Mouse (Mus musculus) adrenal gland, postnatal 4 days (tissue): ENCODE measurements around the gene Ubxn11. TPM values are rescaled to one million over a fixed set of nuclear protein-coding genes. Genes with fewer than 3 reads are reported as not detected.
A peak's percentile ranks its signal among the peaks of the same experiment; 100 is the strongest.

Experiments
- DNase-seq, 2 experiments: peaks; one replicate each; pipeline ENCODE4 v3.0.0; 2021 to 2022; ENCODE audit warnings: low spot score in 2 of 2, mixed read lengths in 2 of 2
- total RNA-seq, 2 experiments: library from RNA; stranded (reverse); gene quantifications; 2 replicates each; pipeline ENCODE4 v1.2.3; 2021

Ubxn11 gene
- total RNA-seq, 2 experiments from 2014 or later: 9.4 to 13.4 TPM

DNA sequence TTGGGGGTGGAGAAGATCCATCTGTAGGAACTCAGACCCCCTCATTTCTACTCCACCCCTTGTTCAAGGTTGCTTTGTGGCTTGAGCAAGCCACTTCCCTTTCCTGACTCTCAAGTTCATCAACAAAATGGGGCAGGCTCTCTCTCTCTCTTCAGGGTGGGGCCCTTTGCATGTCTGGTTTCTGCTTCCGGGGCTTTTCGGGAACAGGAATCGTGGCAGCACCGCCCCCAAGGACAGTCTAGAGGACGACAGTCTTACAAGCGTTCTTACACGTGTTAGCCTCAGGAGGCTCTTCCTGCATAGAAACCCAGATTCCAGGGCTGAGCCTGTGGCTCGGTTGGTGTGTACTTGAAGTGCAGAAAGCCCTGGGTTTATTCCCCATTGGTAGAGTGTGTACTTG is 14.6 kb downstream of the Ubxn11 start:
- no peak for DNase-seq

- no peak for DNase-seq
Observed at GRCm38 (mm10) chr4:134118126-134118800, 15.9 kb downstream of the Ubxn11 start.

DNA sequence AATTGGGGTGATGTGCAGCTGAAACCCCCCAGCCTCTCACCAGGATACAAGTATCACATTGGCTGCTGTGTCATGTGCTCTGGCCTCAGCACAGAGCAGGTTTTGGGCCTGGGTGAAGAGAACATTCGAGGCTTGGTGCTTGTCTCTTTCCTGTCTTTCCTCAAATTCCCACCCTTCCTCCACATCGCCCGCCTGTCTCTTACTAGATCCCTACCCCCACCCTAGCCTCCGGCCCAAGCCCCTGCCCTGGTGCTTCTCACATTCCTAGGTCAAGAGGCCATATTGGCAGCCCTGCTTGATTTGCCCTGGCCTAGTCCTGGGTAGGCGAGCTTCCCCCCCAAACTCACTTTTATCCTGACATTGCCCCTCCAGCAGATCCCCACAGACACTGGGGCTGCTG is 16.7 kb downstream of the Ubxn11 start:
- DNase-seq: no peak

DNA sequence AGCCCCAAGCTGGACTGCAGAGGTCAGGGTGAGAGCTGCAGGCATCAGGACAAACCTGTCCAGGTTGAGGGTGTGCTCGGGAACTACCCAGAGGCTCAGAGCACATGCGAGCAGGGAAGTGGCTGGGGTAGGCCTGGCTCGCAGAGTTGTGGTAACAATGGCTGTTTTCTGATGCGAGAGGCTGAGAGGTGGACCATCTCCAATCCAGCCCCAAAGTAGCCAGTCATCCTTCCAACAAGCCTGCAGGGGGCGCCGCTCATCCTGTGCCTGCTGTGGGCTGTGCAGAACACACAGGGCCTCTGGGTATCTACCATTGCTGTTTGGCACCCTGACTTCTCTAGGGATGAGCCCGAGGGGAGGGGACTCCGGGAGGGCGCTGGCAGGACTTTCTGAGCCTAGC is 17.3 kb downstream of the Ubxn11 start:
- no peak for DNase-seq

DNA sequence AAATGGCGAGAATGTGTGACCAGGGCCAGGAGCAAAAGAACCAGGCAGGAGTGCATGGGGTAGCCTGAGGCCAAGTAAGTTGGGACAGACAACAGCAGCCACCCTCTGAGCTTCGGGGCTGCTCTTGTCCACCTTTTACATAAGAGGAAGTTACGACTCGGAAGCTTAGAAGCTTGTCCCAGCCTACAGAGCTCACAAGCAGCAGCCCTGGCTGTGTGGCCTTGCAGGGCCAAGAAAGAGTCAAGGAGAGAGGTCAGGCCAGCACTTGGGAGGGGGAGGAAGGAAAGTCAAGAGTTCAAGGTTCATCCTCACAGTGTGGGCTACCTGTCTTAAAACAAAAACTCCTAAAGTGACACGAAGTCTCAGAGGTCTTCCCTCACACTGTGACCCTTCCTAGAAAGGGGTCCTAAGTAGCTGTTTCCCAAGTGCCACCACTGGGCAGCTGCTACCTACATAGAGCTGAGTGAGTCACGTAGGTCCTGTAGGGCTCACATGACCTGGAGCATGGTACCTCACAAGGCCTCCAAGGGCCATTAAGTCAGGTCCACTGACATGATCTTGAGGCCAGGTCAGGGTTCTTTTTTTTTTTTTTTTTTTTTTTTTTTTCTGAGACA is 17.9 kb downstream of the Ubxn11 start:
- no peak for DNase-seq

GRCm38 (mm10) chr4:134120916-134121315 is 18.5 kb downstream of the Ubxn11 start:
- no peak for DNase-seq

GRCm38 (mm10) chr4:134121571-134121970 is 19.2 kb downstream of the Ubxn11 start:
- DNase-seq: no peak

GRCm38 (mm10) chr4:134122281-134122680 is 19.9 kb downstream of the Ubxn11 start:
- no peak for DNase-seq

DNA sequence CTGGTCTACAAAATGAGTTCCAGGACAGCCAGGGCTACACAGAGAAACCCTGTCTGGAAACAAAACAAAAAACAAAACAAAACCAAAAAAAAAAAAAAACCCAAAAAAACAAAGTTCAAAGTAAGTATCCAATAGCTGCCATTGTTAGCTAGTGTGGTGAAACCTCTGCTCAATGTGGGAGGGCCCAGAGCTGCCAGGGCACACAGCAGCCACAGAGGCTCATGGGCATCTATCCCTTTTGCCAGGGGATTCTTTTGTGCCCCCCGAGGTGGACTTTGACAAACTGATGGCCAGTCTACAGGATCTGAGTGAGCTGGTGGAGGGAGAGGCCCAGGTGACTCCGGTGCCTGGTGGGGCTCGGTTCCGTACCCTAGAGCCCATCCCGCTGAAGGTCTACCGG is 20.8 kb downstream of the Ubxn11 start:
- DNase-seq: no peak

DNA sequence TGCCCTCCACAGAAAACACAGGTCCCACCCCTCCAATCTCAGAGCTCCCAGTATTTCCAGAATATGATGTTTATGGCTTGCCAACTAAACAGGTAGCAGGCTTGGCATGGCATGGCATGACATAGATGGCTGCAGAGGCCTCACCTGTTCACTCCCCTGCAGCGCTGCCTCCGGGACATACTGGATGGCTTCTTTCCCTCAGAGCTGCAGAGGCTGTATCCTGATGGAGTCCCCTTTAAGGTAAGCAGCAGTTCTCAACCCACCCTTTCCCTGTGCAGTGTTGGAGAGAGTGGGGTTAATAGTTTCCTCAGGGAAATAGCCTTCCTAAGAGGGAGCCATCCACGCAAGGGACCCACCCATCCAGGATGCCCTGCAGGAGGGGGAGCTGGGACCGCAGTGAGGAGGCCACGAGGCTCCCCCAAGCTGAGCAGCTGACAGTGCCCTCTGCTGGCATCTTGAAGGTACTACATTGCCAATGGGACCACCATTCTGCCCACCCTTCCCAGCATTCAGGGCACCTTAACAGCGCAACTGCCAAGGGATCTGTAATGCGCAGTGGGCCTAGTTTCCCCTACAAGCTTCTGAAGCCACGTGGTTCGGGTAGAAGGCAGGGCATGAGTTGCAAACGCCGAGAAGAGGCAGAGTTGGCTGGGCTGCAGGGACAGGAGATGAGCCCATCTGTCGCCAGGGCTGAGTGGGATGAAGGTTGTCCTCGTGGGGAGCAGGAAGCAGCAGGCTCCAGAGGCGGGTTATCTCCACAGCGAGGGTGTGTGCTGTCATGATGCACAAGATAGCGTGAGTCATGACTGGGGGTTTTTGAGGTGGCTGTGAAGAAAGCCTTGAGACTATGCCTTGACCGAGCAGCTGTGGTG is 21.5 kb downstream of the Ubxn11 start:
- DNase-seq: no peak

- no peak for DNase-seq
Observed at GRCm38 (mm10) chr4:134125383-134126060, 23.2 kb downstream of the Ubxn11 start.

DNA sequence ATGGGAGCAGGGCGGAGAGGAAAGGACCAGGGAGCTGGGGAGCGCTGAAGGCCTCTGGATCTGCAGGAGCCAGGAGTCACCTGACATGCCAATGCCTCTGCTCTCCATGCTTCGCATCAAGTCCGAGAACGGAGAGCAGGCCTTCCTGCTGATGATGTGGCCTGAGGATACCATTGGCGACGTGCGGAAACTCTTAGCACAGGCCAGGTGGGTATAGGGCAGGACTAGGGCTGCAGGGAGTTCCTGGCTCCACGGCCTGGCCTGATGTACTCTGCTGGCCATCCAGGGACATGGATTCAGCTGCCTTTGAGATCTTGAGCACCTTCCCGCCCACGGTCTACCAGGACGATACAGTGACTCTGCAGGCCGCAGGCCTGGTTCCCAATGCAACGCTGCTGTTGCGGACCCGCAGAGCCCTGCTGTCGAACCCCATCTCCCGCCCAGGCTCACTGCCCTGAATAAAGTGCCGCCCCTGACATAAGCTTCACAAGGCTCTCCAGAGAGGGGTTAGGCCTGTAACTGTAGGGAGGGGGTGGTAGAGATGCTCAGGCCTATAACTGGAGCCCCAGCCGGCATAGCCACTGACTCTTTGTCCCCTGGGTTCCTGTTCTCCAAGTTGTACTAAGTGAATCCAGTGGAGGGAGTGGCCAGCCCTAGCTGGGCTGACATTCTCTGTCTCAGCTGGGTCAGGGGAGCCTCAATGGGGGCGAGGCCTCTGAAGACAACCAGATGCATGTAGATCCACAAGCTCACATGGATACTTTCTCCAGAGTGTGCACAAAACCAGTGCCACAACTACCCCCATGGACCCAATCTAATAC is 24.1 kb downstream of the Ubxn11 start:
- no peak for DNase-seq

DNA sequence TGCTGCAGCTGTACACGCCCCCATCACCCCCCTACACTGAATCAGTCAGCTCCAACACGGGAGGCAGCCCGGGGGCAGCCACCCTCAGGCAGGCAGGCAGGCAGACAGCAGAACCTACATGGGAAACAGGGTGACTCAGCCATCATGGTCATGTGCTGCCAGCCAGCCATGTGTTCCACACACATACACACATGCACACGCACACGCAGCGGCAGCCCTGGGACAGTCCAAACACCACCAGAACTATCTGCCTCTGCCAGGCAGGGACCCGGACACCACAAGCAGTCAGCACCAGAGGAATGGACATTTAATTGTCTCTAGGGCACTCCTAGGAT is 24.7 kb downstream of the Ubxn11 start:
- no peak for DNase-seq

DNA sequence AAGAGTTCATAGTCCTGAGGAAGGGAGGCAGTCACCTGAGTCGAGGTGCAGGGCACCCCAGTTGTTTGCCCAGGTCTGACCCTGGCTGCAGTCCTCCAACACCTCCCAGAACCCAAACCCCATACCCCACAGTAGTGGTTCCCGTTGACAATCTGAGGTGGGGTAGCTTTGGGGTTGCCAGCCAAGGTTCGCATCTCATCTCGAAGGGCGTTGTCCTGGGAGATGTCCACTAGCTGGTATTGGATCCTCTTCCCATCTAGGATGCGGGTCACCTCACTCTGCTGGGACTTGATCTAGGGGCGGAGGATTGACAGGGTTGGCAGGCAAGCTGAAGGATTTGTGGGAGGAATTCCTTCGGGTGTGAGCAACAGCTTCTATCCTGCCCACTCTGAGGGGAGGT is 25.4 kb downstream of the Ubxn11 start:
- no peak for DNase-seq

DNA sequence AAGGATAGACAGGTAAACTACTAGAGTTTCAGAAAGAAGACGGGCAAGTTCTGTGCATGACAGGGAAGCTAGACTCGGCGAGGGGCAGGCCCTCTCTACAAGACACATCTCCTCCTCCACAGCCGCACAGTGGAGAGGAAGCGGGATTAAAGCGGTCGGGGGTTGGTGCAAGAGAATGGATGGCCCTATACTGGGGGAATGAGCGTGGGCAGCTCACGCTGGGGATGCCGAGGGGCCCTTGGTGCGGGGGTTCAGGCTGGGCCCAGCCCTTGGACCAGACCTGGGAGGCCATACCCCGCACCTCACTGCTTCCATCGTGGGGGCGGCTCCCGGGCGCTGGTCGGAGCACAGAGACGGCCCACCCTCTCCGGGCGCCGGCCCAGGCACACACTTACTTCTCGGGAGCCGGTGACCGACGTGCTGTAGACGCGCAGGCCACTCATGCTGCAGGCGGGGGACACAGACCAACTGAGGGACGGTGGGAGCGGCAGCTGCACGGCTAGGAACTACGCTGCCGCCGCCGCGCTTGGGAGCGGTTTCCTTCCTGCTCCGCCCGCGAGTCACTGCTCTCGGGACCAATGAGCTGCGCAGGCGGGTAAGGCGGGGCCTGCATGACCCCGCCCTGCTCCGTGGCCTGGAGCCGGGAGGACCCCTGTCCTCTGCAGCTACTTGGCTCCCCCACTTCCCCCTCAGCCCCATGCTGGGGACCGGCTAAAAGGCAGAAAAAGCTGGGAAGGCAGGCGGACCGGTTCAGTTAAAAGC is 26.0 kb downstream of the Ubxn11 start, which contains the start of gene Sh3bgrl3:
Sh3bgrl3 (minus strand) TSS at position 569 of the 762 bp plus-strand sequence.
- DNase-seq: peak; percentile 59 to 70

DNA sequence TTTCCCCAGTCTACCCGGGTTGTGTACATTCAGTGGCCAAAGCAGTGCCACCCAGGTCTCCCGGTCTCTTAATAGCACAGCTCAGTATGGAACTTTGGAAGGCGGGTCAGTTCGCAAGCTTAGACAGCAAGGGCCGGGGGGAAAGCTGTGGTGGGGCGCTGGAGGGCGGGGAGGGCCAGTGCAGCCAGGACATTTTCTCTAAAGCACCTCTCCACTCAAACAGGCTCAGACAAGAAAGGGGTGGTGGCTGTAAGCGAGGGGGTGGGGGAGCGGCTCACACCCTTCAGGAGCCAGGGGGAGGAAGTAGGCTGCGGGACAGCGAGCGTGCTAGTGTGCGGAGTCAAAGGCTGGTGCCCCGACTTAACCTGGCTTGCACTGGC is 26.6 kb downstream of the Ubxn11 start:
- no peak for DNase-seq

DNA sequence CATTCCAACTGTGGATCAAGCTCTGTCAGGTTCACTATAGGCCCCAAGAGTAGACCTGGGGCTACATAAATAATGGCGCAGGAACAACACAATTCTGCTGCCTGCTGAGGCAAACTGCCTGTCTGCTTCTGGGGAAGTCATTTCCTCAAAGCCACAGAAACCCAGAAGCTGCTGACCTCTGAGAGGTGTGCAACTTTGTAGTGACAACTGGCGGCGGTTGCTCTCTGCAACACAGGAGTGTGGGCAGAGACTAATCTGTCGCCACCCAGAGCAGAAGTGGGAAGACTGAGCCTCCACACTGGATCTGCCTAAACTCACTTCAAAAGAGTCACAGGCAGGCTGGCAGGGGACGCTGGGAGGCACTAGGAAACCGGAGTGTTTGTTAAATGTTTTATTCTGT is 27.1 kb downstream of the Ubxn11 start:
- no peak for DNase-seq

- DNase-seq: no peak
Observed at GRCm38 (mm10) chr4:134132117-134132516, 29.7 kb downstream of the Ubxn11 start.

GRCm38 (mm10) chr4:134132519-134133095 is 30.2 kb downstream of the Ubxn11 start:
- no peak for DNase-seq
